Mouse (Mus musculus) spleen, adult 2 months (tissue): ENCODE results near the gene Rnf7.

Source experiments
- CTCF ChIP-seq: fragments of 200-500 bp; IDR thresholded peaks from 2 replicates; pipeline ENCODE4 v1.5.1; 2011; ENCODE audit warnings: mild to moderate bottlenecking, inconsistent platforms; ENCODE audit not compliant: insufficient read depth, insufficient read length, insufficient replicate concordance; ENCODE audit errors: extremely low read depth
- POLR2A ChIP-seq: fragments of 200-500 bp; IDR thresholded peaks from 2 replicates; pipeline ENCODE4 v1.6.1; 2011; ENCODE audit warnings: low read depth, low read length, inconsistent platforms

GRCm38 (mm10) chr9:96506011-96506498 is 27.6 kb upstream of the Rnf7 start:
- TF ChIP-seq CTCF (no peak), POLR2A (no peak)
